9 mouse cellular contexts compared by ENCODE assay signal in genomic region chr9:49722765-49723164, GRCm38 (mm10).
DNase-seq lines count a peak whose midpoint lies in the region; ATAC-seq lines count a peak whose summit lies in the region.
"Had no signal": no experiment of that assay in that cellular context is flagged by ENCODE, and none has a peak within 500 bp of the region (broad histone marks: within the 10 kb centered on the region; RNA-seq: fewer than 3 reads in every experiment).

No protein-coding gene starts in this region.

- intact Hi-C loops in left cerebral cortex, postnatal 14 days (cut with DNase I): no loop called here

- ATAC-seq in erythroid progenitor cell, adult 5-6 weeks (replicated peaks; ENCODE audit: low FRiP score, poor library complexity, severe bottlenecking): no peak

- DNase-seq in retina, postnatal 1 day: peak; percentile 57
- DNase-seq in retina, embryonic 14.5 days (ENCODE audit: low spot score): no peak
- peak; percentile 66 to 81 for DNase-seq in frontal cortex, adult 2 months (ENCODE audit: extremely low spot score in 1 of 2, low spot score in 1 of 2)
- DNase-seq in left cerebral cortex, postnatal 14 days (ENCODE audit: low spot score in 2 of 2): peak; percentile 60 to 80
- DNase-seq in adrenal gland, adult 2 months: no peak
- no peak for DNase-seq in kidney, postnatal 36 days
- DNase-seq in urinary bladder, adult 18-20 months (ENCODE audit: low spot score in 2 of 2): no peak
- DNase-seq: gastrocnemius, postnatal 36 days had no signal

Comparison
In these comparisons a context has a peak if more than half of its experiments do, and no peak if none do; other contexts are left out.
1. DNase-seq: peak in retina, postnatal 1 day (single experiment), frontal cortex, adult 2 months (2 of 2) and left cerebral cortex, postnatal 14 days (2 of 2); none in retina, embryonic 14.5 days (single experiment), adrenal gland, adult 2 months (single experiment), kidney, postnatal 36 days (0 of 2) and urinary bladder, adult 18-20 months (0 of 2).